Mouse (Mus musculus) ES-E14 (cell line): ENCODE results near the gene Abca6.

Experiments used
- CHD2 ChIP-seq: IDR thresholded peaks from 2 replicates; pipeline ENCODE4 v1.6.1; 2014; ENCODE audit warnings: mild to moderate bottlenecking, low read depth, low read length, inconsistent platforms
- HCFC1 ChIP-seq: IDR thresholded peaks from 2 replicates; pipeline ENCODE4 v1.6.1; 2012; ENCODE audit warnings: low read length, inconsistent platforms, borderline replicate concordance; ENCODE audit not compliant: insufficient read depth
- MAFK ChIP-seq: IDR thresholded peaks from 2 replicates; pipeline ENCODE4 v1.6.1; 2014; ENCODE audit warnings: mild to moderate bottlenecking, low read depth, low read length, inconsistent platforms; ENCODE audit not compliant: insufficient read depth
- ZC3H11A ChIP-seq: IDR thresholded peaks from 2 replicates; pipeline ENCODE4 v1.6.1; 2012; ENCODE audit warnings: low read depth, mild to moderate bottlenecking, inconsistent platforms, low read length, borderline replicate concordance
- ZNF384 ChIP-seq: IDR thresholded peaks from 2 replicates; pipeline ENCODE4 v1.6.1; 2012; ENCODE audit warnings: low read depth, low read length, inconsistent platforms

DNA sequence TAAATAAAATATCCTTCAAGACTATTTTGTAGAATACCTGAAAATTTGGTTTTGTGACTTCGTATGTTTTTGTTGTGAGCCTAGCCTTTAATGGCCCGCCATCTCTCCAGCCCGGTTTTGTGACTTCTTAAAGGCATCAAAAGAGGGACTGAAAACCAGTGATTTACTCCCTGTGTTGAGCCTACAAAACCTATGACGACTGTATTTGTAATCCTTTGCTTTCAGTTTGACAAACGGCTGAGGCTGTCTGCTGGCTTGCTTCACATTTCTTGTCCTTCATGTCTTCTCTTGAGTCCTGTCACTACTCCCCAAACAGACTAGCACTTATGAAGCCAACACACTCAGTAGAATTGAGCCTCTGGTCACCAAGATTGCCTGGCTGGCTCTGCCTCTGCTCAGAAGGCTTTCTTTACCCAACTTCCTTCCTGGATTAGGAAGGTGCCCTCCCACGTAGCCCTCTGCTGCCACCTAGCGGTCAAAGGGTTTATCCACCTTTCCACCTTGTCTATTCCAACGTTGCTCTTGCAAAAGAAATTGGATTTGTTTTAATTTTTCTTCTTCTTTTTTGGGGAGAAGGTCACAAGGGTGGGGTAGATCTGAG, 16.8 kb upstream of the Abca6 start:
- no peak for TF ChIP-seq ZNF384
- no peak for TF ChIP-seq CHD2
- no peak for TF ChIP-seq HCFC1
- TF ChIP-seq MAFK: no peak
- TF ChIP-seq ZC3H11A: peak; percentile 47; the same call in 1 of the 2 replicates
